Mouse (Mus musculus) limb, embryonic 14.5 days (tissue): ENCODE measurements around the gene Cnfn. TPM values are rescaled to one million over a fixed set of nuclear protein-coding genes. Genes with fewer than 3 reads are reported as not detected.

Experiments
- ATAC-seq: fragments of 200-750 bp; cut with Nextera tagmentation; 2 replicates; pipeline ENCODE4 v1.8.0; 2017; ENCODE audit warnings: low read depth, moderate number of reproducible peaks, moderate TSS enrichment; ENCODE audit not compliant: low FRiP score
- DNase-seq: peaks from one replicate; pipeline ENCODE4 v3.0.0-alpha.2; 2015; ENCODE audit warnings: low spot score
- H3K27ac ChIP-seq: fragments of 300-500 bp; sonication (generic); replicated peaks from 2 replicates; pipeline ENCODE4 v1.5.1; 2014; ENCODE audit warnings: low read depth, mild to moderate bottlenecking, low read length, moderate library complexity, mixed read lengths
- H3K27me3 ChIP-seq: fragments of 300-500 bp; sonication (generic); 2 replicates; pipeline ENCODE4 v1.6.1; 2014; ENCODE audit warnings: low read length, mixed read lengths; ENCODE audit not compliant: control insufficient read depth, insufficient read depth
- H3K36me3 ChIP-seq: fragments of 300-500 bp; sonication (generic); 2 replicates; pipeline ENCODE4 v1.6.1; 2014; ENCODE audit warnings: mild to moderate bottlenecking, low read length, moderate library complexity, mixed read lengths; ENCODE audit not compliant: control insufficient read depth, insufficient read depth
- H3K4me1 ChIP-seq: fragments of 300-500 bp; sonication (generic); 2 replicates; pipeline ENCODE4 v1.6.1; 2014; ENCODE audit warnings: antibody characterized with exemption, low read length, mixed read lengths; ENCODE audit not compliant: control insufficient read depth, insufficient read depth
- H3K4me2 ChIP-seq: fragments of 300-500 bp; sonication (generic); replicated peaks from 2 replicates; pipeline ENCODE4 v1.6.1; 2014; ENCODE audit warnings: low read depth, mild to moderate bottlenecking, low read length, moderate library complexity; ENCODE audit not compliant: severe bottlenecking
- H3K4me3 ChIP-seq: fragments of 300-500 bp; sonication (generic); replicated peaks from 2 replicates; pipeline ENCODE4 v1.5.1; 2014; ENCODE audit warnings: low read length
- H3K9ac ChIP-seq: fragments of 300-500 bp; sonication (generic); 2 replicates; pipeline ENCODE4 v1.6.1; 2014; ENCODE audit warnings: mild to moderate bottlenecking, low read depth, low read length, moderate library complexity; ENCODE audit not compliant: severe bottlenecking
- H3K9me3 ChIP-seq: fragments of 300-500 bp; sonication (generic); 2 replicates; pipeline ENCODE4 v1.6.1; 2016; ENCODE audit warnings: low read length; ENCODE audit not compliant: control insufficient read depth
- POLR2A ChIP-seq: fragments of 200-500 bp; IDR thresholded peaks from 2 replicates; pipeline ENCODE4 v1.8.0; 2012; ENCODE audit warnings: inconsistent platforms, mild to moderate bottlenecking, moderate library complexity, borderline replicate concordance; ENCODE audit not compliant: insufficient read depth, insufficient read length; ENCODE audit errors: extremely low read depth
- WGBS: fragments of 180-500 bp; shearing (Covaris S2); extraction: QIAGEN DNeasy Blood & Tissue Kit; methylation state at CpG from one replicate; pipeline ENCODE4 v1.1.7; 2014; 5-methylcytosine and 5-hydroxymethylcytosine counted together
- polyA plus RNA-seq, 2 experiments: library from polyadenylated mRNA; depleted of rRNA in 1 of 2; stranded (reverse) in 1 of 2; unstranded in 1 of 2; fragments of >200 nt; fragmentation: Nextera tagmentation in 1 of 2; extraction: Ambion mirVana in 1 of 2; gene quantifications; 2 replicates each; pipeline versions ENCODE4 v1.2.1 to v1.2.3; 2012 to 2014

The Cnfn gene
- polyA plus RNA-seq, 2 experiments, result 4.5 to 31.8 TPM

- Histone ChIP-seq H3K4me1 (peaks cover 29% of the 10 kb centered on the region), H3K9me3 (no peaks in the 10 kb centered on the region), H3K27ac (no peak overlapping the region), H3K9ac (no peak overlapping the region), H3K4me2 (no peak overlapping the region), H3K36me3 (peaks cover 44% of the 10 kb centered on the region), H3K27me3 (no peaks in the 10 kb centered on the region), H3K4me3 (no peak overlapping the region)
- DNase-seq (no peak), ATAC-seq (no peak)
- 87% methylated on average over 7 of the region's 7 CpGs for WGBS
- no peak for TF ChIP-seq POLR2A
Measured at GRCm38 (mm10) chr7:25388916-25389315, 19.4 kb upstream of the Cnfn start.

GRCm38 (mm10) chr7:25387811-25388440 is 18.4 kb upstream of the Cnfn start:
- Histone ChIP-seq H3K27me3 (no peaks in the 10 kb centered on the region), H3K36me3 (peaks cover 54% of the 10 kb centered on the region), H3K9me3 (no peaks in the 10 kb centered on the region), H3K4me1 (peaks cover 22% of the 10 kb centered on the region), H3K27ac (no peak overlapping the region), H3K9ac (no peak overlapping the region), H3K4me3 (no peak overlapping the region), H3K4me2 (no peak overlapping the region)
- WGBS, result 93% methylated on average over 18 of the region's 18 CpGs
- TF ChIP-seq POLR2A, result no peak
- no peak for ATAC-seq
- no peak for DNase-seq

DNA sequence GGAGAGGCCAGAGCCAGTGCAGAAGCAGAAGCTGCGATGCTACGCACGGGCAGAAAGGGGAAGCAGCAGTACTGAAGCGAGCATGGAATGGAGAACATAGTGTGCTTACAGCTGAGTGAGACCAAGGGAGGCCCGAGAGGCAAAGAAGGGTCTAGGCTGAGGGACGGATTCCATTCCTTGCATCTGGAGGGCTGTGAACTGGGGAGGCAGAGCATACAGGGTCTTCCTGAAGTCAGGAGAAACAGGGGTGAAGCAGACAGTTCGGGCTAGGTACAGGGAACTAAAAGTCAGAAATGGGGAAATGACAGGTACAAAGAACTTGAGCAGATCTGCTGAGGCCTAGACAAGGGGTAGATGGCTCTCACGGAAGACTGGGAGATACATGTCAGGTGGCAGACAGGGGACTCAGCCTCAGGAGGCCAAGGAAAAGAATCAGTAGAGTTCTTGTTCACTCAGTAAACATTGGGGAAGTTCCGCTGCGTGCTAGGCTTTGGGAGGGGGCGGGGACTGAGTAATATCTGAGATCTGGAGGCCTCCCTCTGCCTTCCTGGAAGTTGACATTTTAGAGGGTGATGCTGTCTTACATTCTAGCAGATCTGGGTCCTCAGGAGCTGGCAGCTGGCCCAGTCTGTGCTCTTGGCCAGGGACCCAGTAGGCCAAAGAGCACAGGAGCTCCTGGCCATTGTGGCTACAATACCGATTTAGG is 16.5 kb upstream of the Cnfn start:
- peaks cover 62% of the 10 kb centered on the region for H3K36me3 ChIP-seq
- no peak overlapping the region for H3K4me2 ChIP-seq
- H3K4me3 ChIP-seq, result no peak overlapping the region
- WGBS, result 83% methylated on average over 12 of the region's 12 CpGs
- H3K9me3 ChIP-seq, result no peaks in the 10 kb centered on the region
- no peak for TF ChIP-seq POLR2A
- H3K27me3 ChIP-seq, result no peaks in the 10 kb centered on the region
- peaks cover 17% of the 10 kb centered on the region for H3K4me1 ChIP-seq
- ATAC-seq (no peak), DNase-seq (no peak)
- no peak overlapping the region for H3K9ac ChIP-seq
- H3K27ac ChIP-seq, result no peak overlapping the region

DNA sequence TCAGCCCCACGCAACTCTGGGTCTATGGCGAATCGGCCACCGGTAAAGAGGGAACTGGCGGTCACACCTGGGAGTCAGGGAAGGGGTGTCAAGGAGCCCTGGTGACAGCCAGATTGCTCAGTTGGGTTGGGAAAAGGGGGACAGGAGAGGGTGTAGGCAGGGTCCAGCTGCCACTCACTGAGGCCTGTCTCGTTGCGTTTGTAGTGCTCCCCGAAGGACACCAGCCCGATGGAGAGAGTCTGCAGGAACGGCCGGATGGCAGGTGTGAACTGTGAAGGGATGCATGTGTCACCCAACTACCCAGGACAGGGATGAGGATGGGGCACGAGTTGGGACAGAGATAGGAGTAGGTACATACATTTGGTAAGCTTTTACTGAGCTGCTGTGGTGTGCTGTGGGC is 15.7 kb upstream of the Cnfn start:
- no peak for DNase-seq
- no peak for ATAC-seq
- 90% methylated on average over 12 of the region's 12 CpGs for WGBS
- H3K9me3 ChIP-seq, result no peaks in the 10 kb centered on the region
- H3K9ac ChIP-seq, result no peak overlapping the region
- no peak for TF ChIP-seq POLR2A
- peaks cover 62% of the 10 kb centered on the region for H3K36me3 ChIP-seq
- no peaks in the 10 kb centered on the region for H3K27me3 ChIP-seq
- peaks cover 18% of the 10 kb centered on the region for H3K4me1 ChIP-seq
- no peak overlapping the region for H3K27ac ChIP-seq
- H3K4me3 ChIP-seq, result no peak overlapping the region
- no peak overlapping the region for H3K4me2 ChIP-seq

- H3K4me1 ChIP-seq, result peaks cover 17% of the 10 kb centered on the region
- H3K36me3 ChIP-seq, result peaks cover 62% of the 10 kb centered on the region
- H3K9me3 ChIP-seq, result no peaks in the 10 kb centered on the region
- no peaks in the 10 kb centered on the region for H3K27me3 ChIP-seq
- H3K27ac ChIP-seq, result no peak overlapping the region
- TF ChIP-seq POLR2A, result no peak
- ATAC-seq (no peak), DNase-seq (no peak)
- no peak overlapping the region for H3K4me2 ChIP-seq
- WGBS, result 83% methylated on average over 9 of the region's 9 CpGs
- no peak overlapping the region for H3K9ac ChIP-seq
- no peak overlapping the region for H3K4me3 ChIP-seq
Measured at GRCm38 (mm10) chr7:25384818-25385217, 15.3 kb upstream of the Cnfn start.
